Mouse (Mus musculus): ENCODE results near the gene Alox15. TPM values are rescaled to one million over a fixed set of nuclear protein-coding genes. Genes with fewer than 3 reads are reported as not detected.

Alox15 gene
- total RNA-seq, 2 experiments from 2014 or later = not detected

- intact Hi-C loops (cut with DNase I) = no loop called here
- DNase-seq (ENCODE audit: extremely low spot score in 1 of 2, low spot score in 2 of 2) = peak in 1 of 2 experiments; percentile 69
Observed at GRCm38 (mm10) chr11:70321664-70322063, 30.2 kb downstream of the Alox15 start.

GRCm38 (mm10) chr11:70319614-70320013, 32.2 kb downstream of the Alox15 start:
- DNase-seq (ENCODE audit: extremely low spot score in 1 of 2, low spot score in 2 of 2) = peak in 1 of 2 experiments; percentile 32

GRCm38 (mm10) chr11:70313833-70314232, 38.0 kb downstream of the Alox15 start:
- no peak for DNase-seq (ENCODE audit: extremely low spot score in 1 of 2, low spot score in 2 of 2)
- intact Hi-C loops (cut with DNase I) = no loop called here

More at GRCm38 (mm10) chr11:70319614-70320013, 32.2 kb downstream of the Alox15 start:
- intact Hi-C loops (cut with DNase I) = no loop called here

- intact Hi-C loops (cut with DNase I) = loop anchor here (2.0 kb wide), 1 partner anchor 55 kb away; the partner anchor contains the start of gene Alox12
- peak in 1 of 2 experiments; percentile 24 for DNase-seq (ENCODE audit: extremely low spot score in 1 of 2, low spot score in 2 of 2)
Observed at GRCm38 (mm10) chr11:70309341-70309740, 42.5 kb downstream of the Alox15 start.

GRCm38 (mm10) chr11:70308296-70308695, 43.5 kb downstream of the Alox15 start:
- intact Hi-C loops (cut with DNase I) = loop anchor here (2.0 kb wide), 1 partner anchor 53 kb away; the partner anchor contains the start of gene Alox12
- DNase-seq (ENCODE audit: extremely low spot score in 1 of 2, low spot score in 2 of 2) = no peak

- intact Hi-C loops (cut with DNase I) = no loop called here
- DNase-seq (ENCODE audit: extremely low spot score in 1 of 2, low spot score in 2 of 2) = no peak
Observed at GRCm38 (mm10) chr11:70306159-70306558, 45.7 kb downstream of the Alox15 start.

- no peak for DNase-seq (ENCODE audit: extremely low spot score in 1 of 2, low spot score in 2 of 2)
- intact Hi-C loops (cut with DNase I) = no loop called here
Observed at GRCm38 (mm10) chr11:70302293-70302692, 49.5 kb downstream of the Alox15 start.

GRCm38 (mm10) chr11:70297836-70298454, 53.9 kb downstream of the Alox15 start:
- intact Hi-C loops (cut with DNase I) = no loop called here
- no peak for DNase-seq (ENCODE audit: extremely low spot score in 1 of 2, low spot score in 2 of 2)

- no peak for DNase-seq (ENCODE audit: extremely low spot score in 1 of 2, low spot score in 2 of 2)
- intact Hi-C loops (cut with DNase I) = no loop called here
Observed at GRCm38 (mm10) chr11:70297405-70297804, 54.4 kb downstream of the Alox15 start.

Other genes with a start within 250 kb of the Alox15 start
- under 1 TPM; 0.30 to 0.36 TPM for gene Mgl2, start 221.7 kb downstream of the Alox15 start, total RNA-seq (2021)
- 1 to 10 TPM; 1.2 to 3.4 TPM for gene Clec10a, start 195.8 kb downstream of the Alox15 start, total RNA-seq (2021)
- gene Slc16a11, start 139.3 kb downstream of the Alox15 start, total RNA-seq (2021) = 10 to 100 TPM; 33.9 to 37.1 TPM
- gene Slc16a13, start 131.0 kb downstream of the Alox15 start, total RNA-seq (2021) = 10 to 100 TPM in 1 of 2 experiments, 1 to 10 TPM in 1; 8.9 to 10.6 TPM
- gene Bcl6b, start 122.2 kb downstream of the Alox15 start, total RNA-seq (2021) = 1 to 10 TPM; 7.1 to 8.6 TPM
- gene 0610010K14Rik, start 114.1 kb downstream of the Alox15 start, total RNA-seq (2021) = 10 to 100 TPM; 53.7 to 54.1 TPM
- gene Gm21988, start 112.2 kb downstream of the Alox15 start, total RNA-seq (2021) = 1 to 10 TPM; 6.0 to 8.7 TPM
- 100 to 1,000 TPM; 279 to 285 TPM for gene Rnasek, start 112.2 kb downstream of the Alox15 start, total RNA-seq (2021)
- gene Alox12, start 96.7 kb downstream of the Alox15 start, total RNA-seq (2021) = under 1 TPM; 0.32 to 0.41 TPM
- under 1 TPM; 0.20 to 0.45 TPM for gene Alox12e, start 29.4 kb downstream of the Alox15 start, total RNA-seq (2021)
- 10 to 100 TPM; 48.1 to 48.6 TPM for gene Pelp1, start 58.0 kb upstream of the Alox15 start, total RNA-seq (2021)
- gene Arrb2, start 80.6 kb upstream of the Alox15 start, total RNA-seq (2021) = 10 to 100 TPM; 75.3 to 76.9 TPM
- gene Med11, start 99.9 kb upstream of the Alox15 start, total RNA-seq (2021) = 10 to 100 TPM; 20.7 to 23.1 TPM
- gene Zmynd15, start 107.4 kb upstream of the Alox15 start, total RNA-seq (2021) = 1 to 10 TPM; 1.0 to 1.1 TPM
- gene Cxcl16, start 108.0 kb upstream of the Alox15 start, total RNA-seq (2021) = under 1 TPM; 0.69 to 0.71 TPM
- 1 to 10 TPM; 1.4 to 1.5 TPM for gene Tm4sf5, start 153.2 kb upstream of the Alox15 start, total RNA-seq (2021)
- gene Vmo1, start 162.6 kb upstream of the Alox15 start, total RNA-seq (2021) = not detected
- gene Gltpd2, start 167.2 kb upstream of the Alox15 start, total RNA-seq (2021) = not detected
- 100 to 1,000 TPM; 218 to 220 TPM for gene Psmb6, start 173.3 kb upstream of the Alox15 start, total RNA-seq (2021)
- not detected for gene Gm40193, start 180.9 kb upstream of the Alox15 start, total RNA-seq (2021)
- gene Pld2, start 188.0 kb upstream of the Alox15 start, total RNA-seq (2021) = 10 to 100 TPM; 21.4 to 24.5 TPM
- gene Mink1, start 210.8 kb upstream of the Alox15 start, total RNA-seq (2021) = 100 to 1,000 TPM; 252 to 262 TPM

All from left cerebral cortex, postnatal 10 days (tissue).